Mouse (Mus musculus) lung, postnatal 0 days (tissue): Measurements from ENCODE around the gene Phactr1. TPM values are rescaled to one million over a fixed set of nuclear protein-coding genes. Genes with fewer than 3 reads are reported as not detected.
A peak's percentile ranks its signal among the peaks of the same experiment; 100 is the strongest.

ENCODE experiments used
- ATAC-seq: fragments of 200-750 bp; cut with Nextera tagmentation; 2 replicates; pipeline ENCODE4 v1.8.0; 2017; ENCODE audit warnings: moderate library complexity
- DNase-seq: peaks from one replicate; pipeline ENCODE4 v3.0.0-alpha.2; 2016; ENCODE audit warnings: low spot score
- H3K27ac ChIP-seq: fragments of 300-500 bp; sonication (generic); 2 replicates; pipeline ENCODE4 v1.5.1; 2014; ENCODE audit warnings: antibody characterized with exemption, mild to moderate bottlenecking, low read length, mixed read lengths
- H3K27me3 ChIP-seq: fragments of 300-500 bp; sonication (generic); replicated peaks from 2 replicates; pipeline ENCODE4 v1.6.1; 2014; ENCODE audit warnings: low read length, mixed read lengths; ENCODE audit not compliant: insufficient read depth
- H3K36me3 ChIP-seq: fragments of 300-500 bp; sonication (generic); 2 replicates; pipeline ENCODE4 v1.6.1; 2014; ENCODE audit warnings: low read length, mixed read lengths; ENCODE audit not compliant: insufficient read depth
- H3K4me1 ChIP-seq: fragments of 300-500 bp; sonication (generic); 2 replicates; pipeline ENCODE4 v1.6.1; 2014; ENCODE audit warnings: antibody characterized with exemption, low read depth, low read length, mixed read lengths; ENCODE audit not compliant: insufficient read depth
- H3K4me2 ChIP-seq: fragments of 300-500 bp; sonication (generic); replicated peaks from 2 replicates; pipeline ENCODE4 v1.6.1; 2014; ENCODE audit warnings: low read depth, mild to moderate bottlenecking, low read length, moderate library complexity, mixed read lengths
- H3K4me3 ChIP-seq: fragments of 300-500 bp; sonication (generic); 2 replicates; pipeline ENCODE4 v1.5.1; 2014; ENCODE audit warnings: low read depth, low read length
- H3K9ac ChIP-seq: fragments of 300-500 bp; sonication (generic); replicated peaks from 2 replicates; pipeline ENCODE4 v1.6.1; 2014; ENCODE audit warnings: low read depth, mild to moderate bottlenecking
- H3K9me3 ChIP-seq: fragments of 300-500 bp; sonication (generic); 2 replicates; pipeline ENCODE4 v1.6.1; 2016; ENCODE audit warnings: low read length, mixed read lengths
- CTCF ChIP-seq: IDR thresholded peaks from 2 replicates; pipeline ENCODE4 v1.5.1; 2016; ENCODE audit warnings: antibody characterized with exemption, mild to moderate bottlenecking
- EP300 ChIP-seq: IDR thresholded peaks from 2 replicates; pipeline ENCODE4 v1.6.1; 2016; ENCODE audit warnings: antibody characterized with exemption, mild to moderate bottlenecking, control low read depth
- WGBS: fragments of 180-500 bp; shearing (Covaris S2); extraction: QIAGEN DNeasy Blood & Tissue Kit; methylation state at CpG from one replicate; pipeline ENCODE4 v1.1.7; 2014; 5-methylcytosine and 5-hydroxymethylcytosine counted together
- polyA plus RNA-seq: library from polyadenylated mRNA; unstranded; fragments of >200 nt; fragmentation: Nextera tagmentation; extraction: Ambion mirVana; gene quantifications from 2 replicates; pipeline ENCODE4 v1.2.1, GENCODE M21; 2015

Gene Phactr1
- polyA plus RNA-seq, 1 experiment from 2014 or later: 31.4 TPM

GRCm38 (mm10) chr13:43182465-43183201, 502.2 kb downstream of the Phactr1 start:
- Histone ChIP-seq H3K4me3 (no peak overlapping the region), H3K36me3 (no peaks in the 10 kb centered on the region), H3K4me2 (peak overlapping the region; percentile 44), H3K27ac (no peak overlapping the region), H3K9me3 (no peaks in the 10 kb centered on the region), H3K4me1 (no peaks in the 10 kb centered on the region; the same call in 1 of the 2 replicates), H3K27me3 (no peaks in the 10 kb centered on the region), H3K9ac (no peak overlapping the region)
- peak; percentile 85 for DNase-seq
- no peak for TF ChIP-seq EP300
- peak; percentile 94 for TF ChIP-seq CTCF
- ATAC-seq: peak; percentile 74
- 6% methylated on average over 14 of the region's 14 CpGs for WGBS

DNA sequence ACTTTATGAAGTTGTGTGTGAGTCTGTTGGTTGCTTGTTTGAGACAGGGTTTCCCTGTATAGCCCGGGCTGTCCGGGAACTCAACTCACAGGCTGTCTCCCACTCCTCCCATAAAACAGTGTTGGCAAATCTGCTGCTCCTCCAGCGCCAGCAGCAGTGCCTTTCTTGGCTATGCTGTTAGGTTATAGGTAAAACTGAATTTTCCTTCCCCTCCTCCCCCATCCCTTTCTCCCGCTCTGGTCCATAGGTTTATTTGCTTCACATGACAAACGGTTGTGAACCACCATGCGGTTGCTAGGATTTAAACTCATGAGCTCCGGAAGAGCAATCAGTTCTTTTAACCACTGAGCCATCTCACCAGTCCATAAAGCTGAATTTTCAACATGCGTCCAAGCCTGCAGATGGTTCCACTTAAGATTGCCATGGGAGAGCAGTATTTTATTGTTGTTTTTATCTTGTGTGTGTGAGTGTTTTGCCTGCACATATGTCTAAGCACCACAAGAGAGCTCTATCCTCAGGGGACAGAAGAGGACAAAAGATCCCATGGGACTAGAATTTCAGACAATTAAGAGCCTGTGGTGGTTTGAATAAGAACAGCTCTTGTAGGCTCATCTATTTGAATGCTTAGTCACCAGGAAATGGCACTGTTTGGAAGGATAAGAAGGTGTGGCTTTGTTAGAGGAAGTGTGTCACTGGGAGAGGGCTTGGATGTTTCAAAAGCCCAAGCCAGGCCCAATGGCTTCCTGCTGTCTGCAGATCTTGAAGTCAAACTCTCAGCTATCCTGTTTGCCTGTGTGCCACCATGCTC, 503.0 kb downstream of the Phactr1 start:
- H3K4me3 ChIP-seq: no peak overlapping the region
- H3K27me3 ChIP-seq: no peaks in the 10 kb centered on the region
- H3K4me1 ChIP-seq: no peaks in the 10 kb centered on the region; the same call in 1 of the 2 replicates
- no peak overlapping the region for H3K27ac ChIP-seq
- no peaks in the 10 kb centered on the region for H3K36me3 ChIP-seq
- no peaks in the 10 kb centered on the region for H3K9me3 ChIP-seq
- ATAC-seq (peak; percentile 58), DNase-seq (peak; percentile 26)
- TF ChIP-seq CTCF (0 out of 2 replicates have a peak, but pooled peaks have one; percentile 8), EP300 (no peak)
- H3K4me2 ChIP-seq: peak overlapping the region; percentile 44
- no peak overlapping the region for H3K9ac ChIP-seq
- WGBS: 50% methylated on average over 8 of the region's 8 CpGs

GRCm38 (mm10) chr13:43187736-43188135, 507.3 kb downstream of the Phactr1 start:
- peaks cover 9% of the 10 kb centered on the region; the same call in 1 of the 2 replicates for H3K4me1 ChIP-seq
- H3K4me2 ChIP-seq: no peak overlapping the region
- DNase-seq (no peak), ATAC-seq (no peak)
- H3K9me3 ChIP-seq: no peaks in the 10 kb centered on the region
- no peaks in the 10 kb centered on the region for H3K27me3 ChIP-seq
- H3K27ac ChIP-seq: no peak overlapping the region
- TF ChIP-seq EP300 (no peak), CTCF (no peak)
- WGBS: 95% methylated on average over 4 of the region's 4 CpGs
- no peaks in the 10 kb centered on the region for H3K36me3 ChIP-seq
- H3K4me3 ChIP-seq: no peak overlapping the region
- H3K9ac ChIP-seq: no peak overlapping the region
